Mouse (Mus musculus) cerebellum, adult 2 months (tissue): ENCODE measurements around the gene Armcx3. TPM values are rescaled to one million over a fixed set of nuclear protein-coding genes. Genes with fewer than 3 reads are reported as not detected.
"Not testable (repeated sequence)": the region's sequence is repeated elsewhere in the genome, so short reads cannot be mapped to it uniquely, and the experiment has no call there.

Source experiments
- DNase-seq, 2 experiments: peaks; one replicate each; pipeline ENCODE4 v3.0.0; 2021
- H3K27ac ChIP-seq: fragments of 200-500 bp; 2 replicates; pipeline ENCODE4 v1.5.1; 2012; ENCODE audit warnings: low read length, control low read depth, inconsistent platforms; ENCODE audit not compliant: insufficient read depth
- H3K27me3 ChIP-seq: fragments of 200-500 bp; 2 replicates; pipeline ENCODE4 v1.6.1; 2012; ENCODE audit warnings: inconsistent platforms, mild to moderate bottlenecking, low read length, moderate library complexity; ENCODE audit not compliant: control insufficient read depth, insufficient read depth
- H3K4me1 ChIP-seq: fragments of 200-500 bp; 2 replicates; pipeline ENCODE4 v1.6.1; 2011; ENCODE audit warnings: low read length; ENCODE audit not compliant: control insufficient read depth, insufficient read depth
- H3K4me3 ChIP-seq: fragments of 200-500 bp; replicated peaks from 2 replicates; pipeline ENCODE3; 2011; ENCODE audit warnings: mild to moderate bottlenecking, low read depth, low read length, control low read depth; ENCODE audit not compliant: insufficient read depth
- CTCF ChIP-seq: fragments of 200-500 bp; IDR thresholded peaks from 2 replicates; pipeline ENCODE4 v1.5.1; 2011; ENCODE audit warnings: low read depth, mild to moderate bottlenecking, control low read depth, low read length, moderate library complexity, borderline replicate concordance; ENCODE audit not compliant: insufficient read depth
- POLR2A ChIP-seq: fragments of 200-500 bp; IDR thresholded peaks from 2 replicates; pipeline ENCODE4 v1.6.1; 2011; ENCODE audit warnings: low read length, control low read depth, borderline replicate concordance; ENCODE audit not compliant: insufficient read depth
- WGBS: fragments of 180-500 bp; shearing (Covaris S2); methylation state at CpG from one replicate; pipeline ENCODE4 v1.1.7; 2018; 5-methylcytosine and 5-hydroxymethylcytosine counted together
- polyA plus RNA-seq: library from polyadenylated mRNA; depleted of rRNA; stranded (reverse); fragments of >200 nt; gene quantifications from 2 replicates; pipeline ENCODE4 v1.2.3, GENCODE M21; 2012

Armcx3 gene
- polyA plus RNA-seq, 1 experiment, result 66.1 TPM

DNA sequence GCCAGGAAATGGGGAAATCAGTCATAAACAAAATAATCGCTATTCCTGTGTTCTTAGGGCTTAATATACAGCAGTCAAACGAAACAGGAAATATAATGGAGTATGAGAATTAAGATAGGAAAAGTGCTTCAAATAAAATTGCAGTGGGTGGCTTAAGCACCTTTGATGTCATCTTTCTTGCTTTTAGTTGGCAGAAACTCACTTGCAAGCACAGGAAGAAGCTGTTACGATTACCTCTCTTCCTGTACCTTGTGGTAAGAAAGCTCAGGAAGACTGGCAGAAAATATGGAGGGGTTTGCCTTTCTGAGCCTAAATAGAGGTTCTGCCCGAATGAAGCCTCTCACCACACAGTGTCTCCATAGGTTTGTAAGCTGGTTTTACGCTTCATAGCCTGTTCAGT, 14.5 kb upstream of the Armcx3 start:
- WGBS, result 76% methylated on average over 5 of the region's 5 CpGs
- no peak for DNase-seq
- Histone ChIP-seq H3K27me3 (no peaks in the 10 kb centered on the region), H3K4me3 (no peak overlapping the region), H3K27ac (no peak overlapping the region), H3K4me1 (no peaks in the 10 kb centered on the region; the same call in 1 of the 2 replicates)
- no peak for TF ChIP-seq CTCF
- TF ChIP-seq POLR2A, result no peak

DNA sequence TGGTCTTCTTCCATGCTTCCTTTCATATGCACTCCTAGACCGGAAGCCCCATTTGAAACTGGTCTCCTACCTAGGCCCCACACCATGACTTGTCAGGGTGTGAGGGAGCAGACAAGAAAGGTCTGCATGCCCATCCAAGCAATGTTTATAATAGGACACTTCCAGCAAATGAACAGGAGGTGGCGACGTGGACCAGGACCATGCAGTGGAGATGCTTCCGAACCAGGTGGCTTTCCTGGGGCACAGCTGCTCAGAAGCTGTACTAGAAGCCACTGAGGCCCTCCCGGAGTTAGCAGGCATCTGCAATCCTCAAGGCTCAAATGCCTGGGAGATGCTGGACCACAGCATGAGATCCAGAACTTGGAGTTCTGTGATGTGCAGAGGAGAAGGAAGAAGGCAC, 9.9 kb upstream of the Armcx3 start:
- Histone ChIP-seq H3K27ac (no peak overlapping the region), H3K4me3 (no peak overlapping the region), H3K4me1 (no peaks in the 10 kb centered on the region; the same call in 1 of the 2 replicates), H3K27me3 (no peaks in the 10 kb centered on the region)
- peak; percentile 45 to 49 for DNase-seq
- TF ChIP-seq CTCF (peak; percentile 81), POLR2A (no peak)
- WGBS, result 17% methylated on average over 5 of the region's 5 CpGs

DNA sequence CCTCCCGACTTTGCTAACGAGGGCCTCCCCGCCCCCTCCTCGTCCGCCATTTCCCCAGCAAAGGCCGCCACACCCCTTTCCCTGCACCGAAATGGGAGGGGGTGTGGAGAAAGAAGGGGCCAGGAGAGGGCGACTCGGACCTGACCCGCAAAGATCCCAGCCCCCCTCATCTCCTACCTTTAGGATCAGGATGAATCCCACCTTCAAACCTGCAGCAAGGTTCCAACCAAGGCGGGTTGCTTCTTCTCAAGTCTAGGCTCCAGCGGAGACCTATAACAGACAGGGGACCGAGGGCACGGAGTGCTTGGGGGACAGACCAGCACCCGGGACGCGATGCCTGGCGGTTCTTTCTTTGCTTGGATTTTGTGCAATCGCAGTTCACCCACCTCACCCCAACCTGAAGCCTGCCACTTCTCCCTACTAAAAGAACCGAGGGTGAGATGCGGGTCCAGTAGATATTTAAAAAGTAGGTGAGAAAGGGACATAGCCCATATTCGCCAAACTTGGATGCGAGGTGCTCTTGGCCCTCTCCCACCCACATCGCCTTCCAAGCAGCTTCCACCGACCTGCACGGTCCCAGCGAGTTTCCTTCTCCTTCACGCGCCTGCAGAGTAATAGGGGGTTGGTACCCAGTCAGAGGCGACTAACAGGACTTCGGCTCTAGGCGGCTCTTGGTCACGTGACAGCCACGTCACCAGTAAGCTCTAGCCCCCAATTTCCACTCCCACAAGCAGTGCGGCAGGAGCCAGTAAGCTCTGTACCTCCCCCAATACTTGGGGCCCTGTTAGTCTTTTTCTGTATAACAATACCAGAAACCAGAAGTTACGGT, 5.4 kb upstream of the Armcx3 start, which contains the start of gene Armcx6:
Gene Armcx6, minus strand, starts transcription at position 654 of the 829 bp plus-strand sequence.
- 5% methylated on average over 36 of the region's 36 CpGs for WGBS
- Histone ChIP-seq H3K27me3 (no peaks in the 10 kb centered on the region), H3K27ac (no peak within 1 kb of the TSS), H3K4me3 (peak within 1 kb of the TSS; percentile 98), H3K4me1 (no peaks in the 10 kb centered on the region; the same call in 1 of the 2 replicates)
- DNase-seq, result peak; percentile 68 to 77
- no peak for TF ChIP-seq CTCF
- peak; percentile 22; the same call in 1 of the 2 replicates for TF ChIP-seq POLR2A

DNA sequence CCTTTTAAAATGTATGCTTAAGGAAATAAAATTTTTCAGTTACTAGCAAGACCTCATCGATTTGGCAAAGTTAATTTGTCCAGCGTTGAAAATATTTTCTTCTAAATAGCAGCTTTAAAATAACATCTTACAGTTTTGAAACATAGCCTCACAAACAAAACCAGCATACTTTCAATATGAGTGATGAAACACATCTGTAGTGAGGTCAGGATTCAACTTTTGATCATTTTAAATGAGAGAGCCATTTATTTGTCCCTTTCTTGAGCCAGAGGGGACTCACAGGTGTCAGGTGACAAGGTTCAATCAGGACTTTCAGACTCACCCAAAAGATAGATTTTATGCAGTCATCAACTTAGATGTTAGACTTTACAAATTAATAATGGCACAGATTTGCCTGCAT, 4.5 kb upstream of the Armcx3 start:
- DNase-seq, result no peak
- TF ChIP-seq CTCF (no peak), POLR2A (no peak)
- H3K4me3 ChIP-seq, result no peak overlapping the region
- H3K27me3 ChIP-seq, result no peaks in the 10 kb centered on the region
- H3K27ac ChIP-seq, result no peak overlapping the region
- no peaks in the 10 kb centered on the region for H3K4me1 ChIP-seq
- 48% methylated on average over 2 of the region's 2 CpGs for WGBS

DNA sequence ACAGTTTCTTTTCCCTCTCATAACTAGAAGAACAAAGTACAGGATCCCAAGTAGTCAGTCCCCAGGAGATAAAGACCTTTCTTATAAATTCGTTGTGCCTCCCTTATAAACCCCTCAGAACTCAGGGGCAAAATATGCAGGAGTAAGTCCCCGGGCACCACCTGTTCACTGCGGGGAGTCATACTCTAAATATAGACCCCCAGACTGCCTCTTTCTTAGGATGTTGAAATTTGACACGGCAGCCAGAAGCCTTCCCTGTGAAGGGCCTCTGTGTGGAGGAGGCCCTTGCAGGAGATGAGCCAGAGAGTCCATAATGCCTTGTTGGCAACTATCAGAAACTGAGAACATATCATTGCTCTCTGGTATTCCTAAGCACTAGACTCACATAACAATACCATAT, 3.8 kb upstream of the Armcx3 start:
- H3K27ac ChIP-seq, result no peak overlapping the region
- H3K4me3 ChIP-seq, result no peak overlapping the region
- 42% methylated on average over 4 of the region's 4 CpGs for WGBS
- H3K4me1 ChIP-seq, result no peaks in the 10 kb centered on the region
- no peaks in the 10 kb centered on the region for H3K27me3 ChIP-seq
- DNase-seq, result no peak
- TF ChIP-seq POLR2A, result no peak
- TF ChIP-seq CTCF, result no peak

DNA sequence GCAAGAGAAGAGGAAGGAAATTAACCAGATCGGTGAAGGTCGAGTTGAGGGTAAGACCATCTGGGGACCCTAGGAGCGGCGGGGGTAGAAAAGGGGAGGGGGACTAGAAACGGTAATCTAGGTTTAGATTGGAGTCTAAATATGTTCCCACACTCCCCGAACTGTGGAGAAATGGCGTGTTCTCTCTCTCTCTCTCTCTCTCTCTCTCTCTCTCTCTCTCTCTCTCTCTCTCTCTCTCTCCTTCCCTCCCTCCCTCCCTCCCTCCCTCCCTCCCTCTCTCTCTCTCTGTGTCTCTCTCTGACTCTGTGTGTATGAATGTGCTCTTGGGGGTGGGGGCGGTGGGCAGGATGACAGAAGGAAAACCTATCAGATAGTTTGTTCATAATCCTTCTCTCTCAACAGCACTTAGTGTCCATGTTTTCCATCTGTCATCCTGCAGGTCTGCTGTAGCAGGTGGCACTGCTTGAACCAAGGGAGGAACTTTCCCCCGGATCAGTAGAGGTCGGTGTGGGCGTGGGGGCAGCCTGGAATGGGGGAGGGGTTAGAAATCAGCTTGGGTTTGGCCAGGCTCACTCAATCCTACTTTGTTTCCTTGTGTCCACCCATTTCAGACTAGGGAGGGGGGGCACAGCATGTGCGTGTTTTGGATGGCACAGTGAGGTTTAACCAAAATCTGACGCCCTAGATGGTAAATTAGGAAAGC, 1.0 kb downstream of the Armcx3 start:
- DNase-seq, result peak; percentile 16 to 27
- H3K27ac ChIP-seq, result peak overlapping the region; percentile 76; the same call in 1 of the 2 replicates
- TF ChIP-seq CTCF (no peak), POLR2A (no peak)
- H3K27me3 ChIP-seq, result no peaks in the 10 kb centered on the region
- H3K4me3 ChIP-seq, result peak overlapping the region; percentile 98
- no peaks in the 10 kb centered on the region for H3K4me1 ChIP-seq
- 9% methylated on average over 12 of the region's 13 CpGs for WGBS

DNA sequence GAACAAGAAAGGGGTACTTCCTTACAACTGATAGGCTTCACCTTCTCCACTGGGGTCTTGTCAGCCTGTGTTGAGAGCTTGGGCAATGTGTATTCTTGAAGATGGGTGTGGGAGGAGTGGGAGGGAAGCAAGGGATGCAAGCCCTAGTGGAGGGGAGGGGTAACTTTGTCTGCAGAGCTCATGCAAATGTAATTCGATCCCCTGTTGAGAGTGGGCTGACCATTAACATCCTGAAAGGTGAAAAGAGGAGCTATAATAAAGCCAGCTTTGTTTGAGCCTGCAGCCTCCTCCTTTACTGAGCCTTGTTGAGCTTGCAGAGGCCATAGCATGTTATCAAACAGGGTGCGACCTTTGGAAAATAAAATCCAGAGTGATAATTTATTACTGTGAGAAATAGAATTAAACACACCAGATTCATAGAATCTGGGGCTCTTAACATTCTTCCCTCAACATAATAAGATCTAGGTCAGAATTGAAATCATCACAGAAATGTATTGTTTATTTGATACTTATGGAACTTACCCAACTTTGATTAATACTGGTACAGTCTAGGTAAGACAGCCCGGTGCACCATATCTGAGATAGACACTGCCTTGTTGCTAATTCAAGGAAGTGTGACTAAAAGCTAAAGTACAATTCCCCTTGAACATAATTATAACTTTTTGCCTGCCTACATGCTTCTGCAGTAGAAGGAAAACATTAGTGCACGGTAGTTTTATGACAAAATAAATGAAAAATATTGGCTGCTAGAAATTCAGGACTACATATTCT, 7.2 kb downstream of the Armcx3 start:
- not testable (repeated sequence) for H3K27ac ChIP-seq, H3K4me1 ChIP-seq, DNase-seq, H3K4me3 ChIP-seq, H3K27me3 ChIP-seq
- 48% methylated on average over 4 of the region's 4 CpGs for WGBS

DNA sequence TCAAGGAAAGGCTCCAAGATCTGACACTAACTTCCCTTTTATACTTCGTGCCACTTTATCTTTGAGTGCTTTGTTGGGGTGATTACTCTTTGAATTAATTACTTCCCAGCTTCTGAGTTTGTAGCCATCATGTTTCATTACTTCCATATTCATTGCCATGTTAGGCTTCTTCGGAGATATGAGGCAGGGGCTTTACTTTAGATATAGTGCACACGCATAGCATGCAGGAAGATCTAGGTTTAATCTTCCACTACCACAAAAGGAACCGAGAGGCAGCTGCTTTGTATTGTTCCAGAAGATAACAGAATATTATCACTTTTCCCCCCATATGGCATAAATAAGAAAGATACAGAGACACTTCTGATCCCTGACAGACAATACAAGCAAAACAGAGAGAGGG, 31.3 kb downstream of the Armcx3 start:
- TF ChIP-seq CTCF, result no peak
- TF ChIP-seq POLR2A, result no peak

More for the DNA sequence above, 31.3 kb downstream of the Armcx3 start:
- Histone ChIP-seq H3K27ac (no peak overlapping the region), H3K4me3 (no peak overlapping the region), H3K4me1 (no peaks in the 10 kb centered on the region), H3K27me3 (no peaks in the 10 kb centered on the region)
- no peak for DNase-seq
- WGBS, result 80% methylated on average over 4 of the region's 4 CpGs
